Mouse (Mus musculus) layer of hippocampus, adult 2 months (tissue): ENCODE data around the gene Nsmce1. TPM values are rescaled to one million over a fixed set of nuclear protein-coding genes. Genes with fewer than 3 reads are reported as not detected.

ENCODE experiments used
- DNase-seq, 2 experiments: peaks; one replicate each; pipeline ENCODE4 v3.0.0; 2022; ENCODE audit warnings: low spot score in 2 of 2
- H3K27ac ChIP-seq: fragments of 200-600 bp; 2 replicates; pipeline ENCODE4 v1.8.1; 2022
- H3K4me3 ChIP-seq: fragments of 200-600 bp; 2 replicates; pipeline ENCODE4 v1.8.1; 2022; ENCODE audit warnings: mild to moderate bottlenecking
- CTCF ChIP-seq: fragments of 200-600 bp; conservative IDR thresholded peaks from 2 replicates; pipeline ENCODE4 v1.8.1; 2022; ENCODE audit warnings: antibody characterized with exemption, mild to moderate bottlenecking, moderate library complexity
- total RNA-seq, 2 experiments: library from RNA; stranded (reverse); gene quantifications; 2 replicates each; pipeline ENCODE4 v1.2.3; 2021

Gene Nsmce1
- total RNA-seq, 2 experiments from 2014 or later: 16.0 to 16.4 TPM

DNA sequence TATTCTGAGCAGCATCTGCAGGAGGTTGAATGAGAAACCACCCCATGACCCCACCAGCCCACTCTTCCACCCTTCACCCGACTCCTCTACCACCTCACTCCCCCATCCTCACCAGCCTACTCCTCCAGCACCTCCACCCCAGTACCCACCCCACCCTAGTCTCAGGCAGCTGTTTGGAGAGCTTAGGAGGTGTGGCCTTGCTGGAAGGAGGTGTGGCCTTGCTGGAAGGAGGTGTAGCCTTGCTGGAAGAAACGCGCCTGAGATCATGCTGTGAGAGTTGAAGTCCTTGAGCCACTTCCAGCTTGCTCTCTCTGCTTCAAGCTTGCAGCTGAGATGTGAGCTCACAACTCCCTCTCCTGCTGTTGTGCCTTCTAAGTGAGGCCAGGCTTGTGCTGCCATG is 73.0 kb downstream of the Nsmce1 start:
- no peak overlapping the region for H3K4me3 ChIP-seq
- no peak for DNase-seq
- no peak overlapping the region for H3K27ac ChIP-seq
- no peak for TF ChIP-seq CTCF

Other genes starting within 250 kb of the Nsmce1 start
- 1 to 10 TPM; 3.8 to 4.5 TPM for gene Kdm8, start 46.9 kb downstream of the Nsmce1 start, total RNA-seq
- 1 to 10 TPM; 3.2 to 3.9 TPM for gene Il4ra, start 60.5 kb upstream of the Nsmce1 start, total RNA-seq
- gene Il21r, start 111.8 kb upstream of the Nsmce1 start, total RNA-seq: under 1 TPM; 0.98 to 1.00 TPM
- gene Gtf3c1, start 216.2 kb upstream of the Nsmce1 start, total RNA-seq: 100 to 1,000 TPM; 108 to 113 TPM
- 10 to 100 TPM; 30.4 to 31.7 TPM for gene D430042O09Rik, start 216.3 kb upstream of the Nsmce1 start, total RNA-seq